Mouse (Mus musculus): ENCODE measurements at regions not wholly inside any gene's neighbourhood (a gene's known extent, or its start where the extent isn't known, plus 50 kb on each side); places are given as distances from the start of the nearest gene placed in this dataset.

GRCm38 (mm10) chr17:4311785-4312379 lies 615.8 kb upstream of the Nox3 start:
- WGBS: 18% methylated on average over 4 of the region's 4 CpGs
- Histone ChIP-seq H3K9me3 (ENCODE audit: control insufficient read depth, low read length) (no peaks in the 10 kb centered on the region), H3K9ac (replicated peaks; ENCODE audit: low read depth, low read length) (no peak overlapping the region), H3K27me3 (replicated peaks; ENCODE audit: control insufficient read depth, insufficient read depth, low read length) (no peaks in the 10 kb centered on the region), H3K4me2 (ENCODE audit: low read length) (no peak overlapping the region), H3K4me1 (replicated peaks; ENCODE audit: control insufficient read depth, insufficient read depth, low read length) (peaks cover 4% of the 10 kb centered on the region; the same call in 1 of the 2 replicates), H3K27ac (ENCODE audit: low read length) (peak overlapping the region; percentile 41; the same call in 1 of the 2 replicates), H3K4me3 (replicated peaks; ENCODE audit: low read length) (no peak overlapping the region), H3K36me3 (ENCODE audit: control insufficient read depth, insufficient read depth) (no peaks in the 10 kb centered on the region)
- peak; percentile 84 for ATAC-seq

- Histone ChIP-seq H3K4me1 (replicated peaks; ENCODE audit: control insufficient read depth, insufficient read depth, low read length) (no peaks in the 10 kb centered on the region), H3K4me2 (ENCODE audit: low read length) (no peak overlapping the region), H3K9me3 (ENCODE audit: control insufficient read depth, low read length) (no peaks in the 10 kb centered on the region), H3K27ac (ENCODE audit: low read length) (no peak overlapping the region), H3K27me3 (replicated peaks; ENCODE audit: control insufficient read depth, insufficient read depth, low read length) (no peaks in the 10 kb centered on the region), H3K9ac (replicated peaks; ENCODE audit: low read depth, low read length) (no peak overlapping the region), H3K36me3 (ENCODE audit: control insufficient read depth, insufficient read depth) (no peaks in the 10 kb centered on the region), H3K4me3 (replicated peaks; ENCODE audit: low read length) (no peak overlapping the region)
- 93% methylated on average over 4 of the region's 4 CpGs for WGBS
- no peak for ATAC-seq
Measured at GRCm38 (mm10) chr17:4319141-4319540, 623.1 kb upstream of the Nox3 start.

- WGBS: 61% methylated on average over 1 of the region's 1 CpGs
- H3K9me3 ChIP-seq (ENCODE audit: control insufficient read depth, low read length): no peaks in the 10 kb centered on the region
- ATAC-seq: no peak
Measured at GRCm38 (mm10) chr17:4328810-4329209, 632.7 kb upstream of the Nox3 start.

GRCm38 (mm10) chr17:4331650-4332049 lies 635.6 kb upstream of the Nox3 start:
- WGBS: 16% methylated on average over 9 of the region's 9 CpGs
- no peak overlapping the region for H3K27ac ChIP-seq (ENCODE audit: low read length)
- H3K27me3 ChIP-seq (replicated peaks; ENCODE audit: control insufficient read depth, insufficient read depth, low read length): no peaks in the 10 kb centered on the region
- no peak overlapping the region for H3K4me2 ChIP-seq (ENCODE audit: low read length)
- no peaks in the 10 kb centered on the region for H3K36me3 ChIP-seq (ENCODE audit: control insufficient read depth, insufficient read depth)
- H3K4me3 ChIP-seq (replicated peaks; ENCODE audit: low read length): no peak overlapping the region
- H3K4me1 ChIP-seq (replicated peaks; ENCODE audit: control insufficient read depth, insufficient read depth, low read length): peaks cover 6% of the 10 kb centered on the region
- ATAC-seq: no peak
- no peaks in the 10 kb centered on the region for H3K9me3 ChIP-seq (ENCODE audit: control insufficient read depth, low read length)
- no peak overlapping the region for H3K9ac ChIP-seq (replicated peaks; ENCODE audit: low read depth, low read length)

More at GRCm38 (mm10) chr17:4328810-4329209, 632.7 kb upstream of the Nox3 start:
- no peaks in the 10 kb centered on the region for H3K36me3 ChIP-seq (ENCODE audit: control insufficient read depth, insufficient read depth)
- no peak overlapping the region for H3K9ac ChIP-seq (replicated peaks; ENCODE audit: low read depth, low read length)
- H3K4me2 ChIP-seq (ENCODE audit: low read length): no peak overlapping the region
- H3K27me3 ChIP-seq (replicated peaks; ENCODE audit: control insufficient read depth, insufficient read depth, low read length): no peaks in the 10 kb centered on the region
- H3K4me1 ChIP-seq (replicated peaks; ENCODE audit: control insufficient read depth, insufficient read depth, low read length): peaks cover 6% of the 10 kb centered on the region
- no peak overlapping the region for H3K27ac ChIP-seq (ENCODE audit: low read length)
- H3K4me3 ChIP-seq (replicated peaks; ENCODE audit: low read length): no peak overlapping the region

- H3K27ac ChIP-seq (ENCODE audit: low read length): no peak overlapping the region
- peaks cover 6% of the 10 kb centered on the region for H3K4me1 ChIP-seq (replicated peaks; ENCODE audit: control insufficient read depth, insufficient read depth, low read length)
- H3K4me3 ChIP-seq (replicated peaks; ENCODE audit: low read length): no peak overlapping the region
- no peaks in the 10 kb centered on the region for H3K27me3 ChIP-seq (replicated peaks; ENCODE audit: control insufficient read depth, insufficient read depth, low read length)
- no peak overlapping the region for H3K9ac ChIP-seq (replicated peaks; ENCODE audit: low read depth, low read length)
- H3K9me3 ChIP-seq (ENCODE audit: control insufficient read depth, low read length): no peaks in the 10 kb centered on the region
- 91% methylated on average over 4 of the region's 4 CpGs for WGBS
- no peak for ATAC-seq
- no peaks in the 10 kb centered on the region for H3K36me3 ChIP-seq (ENCODE audit: control insufficient read depth, insufficient read depth)
- no peak overlapping the region for H3K4me2 ChIP-seq (ENCODE audit: low read length)
Measured at GRCm38 (mm10) chr17:4333091-4333490, 637.0 kb upstream of the Nox3 start.

GRCm38 (mm10) chr17:4353018-4353417 lies 641.1 kb upstream of the Arid1b start:
- H3K4me1 ChIP-seq (replicated peaks; ENCODE audit: control insufficient read depth, insufficient read depth, low read length): no peaks in the 10 kb centered on the region
- no peak overlapping the region for H3K9ac ChIP-seq (replicated peaks; ENCODE audit: low read depth, low read length)
- no peak overlapping the region for H3K27ac ChIP-seq (ENCODE audit: low read length)
- no peaks in the 10 kb centered on the region for H3K36me3 ChIP-seq (ENCODE audit: control insufficient read depth, insufficient read depth)
- H3K4me2 ChIP-seq (ENCODE audit: low read length): no peak overlapping the region
- no peaks in the 10 kb centered on the region for H3K9me3 ChIP-seq (ENCODE audit: control insufficient read depth, low read length)
- ATAC-seq: no peak
- 75% methylated on average over 1 of the region's 1 CpGs for WGBS
- H3K27me3 ChIP-seq (replicated peaks; ENCODE audit: control insufficient read depth, insufficient read depth, low read length): no peaks in the 10 kb centered on the region
- H3K4me3 ChIP-seq (replicated peaks; ENCODE audit: low read length): no peak overlapping the region

- H3K27me3 ChIP-seq (replicated peaks; ENCODE audit: control insufficient read depth, insufficient read depth, low read length): no peaks in the 10 kb centered on the region
- no peaks in the 10 kb centered on the region for H3K36me3 ChIP-seq (ENCODE audit: control insufficient read depth, insufficient read depth)
- no peak overlapping the region for H3K4me3 ChIP-seq (replicated peaks; ENCODE audit: low read length)
- 91% methylated on average over 5 of the region's 5 CpGs for WGBS
- H3K4me1 ChIP-seq (replicated peaks; ENCODE audit: control insufficient read depth, insufficient read depth, low read length): no peaks in the 10 kb centered on the region
- H3K9me3 ChIP-seq (ENCODE audit: control insufficient read depth, low read length): no peaks in the 10 kb centered on the region
- no peak overlapping the region for H3K4me2 ChIP-seq (ENCODE audit: low read length)
- no peak for ATAC-seq
- no peak overlapping the region for H3K27ac ChIP-seq (ENCODE audit: low read length)
- H3K9ac ChIP-seq (replicated peaks; ENCODE audit: low read depth, low read length): no peak overlapping the region
Measured at GRCm38 (mm10) chr17:4355506-4356218, 638.5 kb upstream of the Arid1b start.

GRCm38 (mm10) chr17:4360413-4361320 lies 633.5 kb upstream of the Arid1b start:
- H3K4me3 ChIP-seq (replicated peaks; ENCODE audit: low read length): no peak overlapping the region
- no peak overlapping the region for H3K4me2 ChIP-seq (ENCODE audit: low read length)
- no peak overlapping the region for H3K9ac ChIP-seq (replicated peaks; ENCODE audit: low read depth, low read length)
- H3K36me3 ChIP-seq (ENCODE audit: control insufficient read depth, insufficient read depth): no peaks in the 10 kb centered on the region
- no peak overlapping the region for H3K27ac ChIP-seq (ENCODE audit: low read length)
- peak; percentile 61 for ATAC-seq
- H3K27me3 ChIP-seq (replicated peaks; ENCODE audit: control insufficient read depth, insufficient read depth, low read length): no peaks in the 10 kb centered on the region
- no peaks in the 10 kb centered on the region for H3K4me1 ChIP-seq (replicated peaks; ENCODE audit: control insufficient read depth, insufficient read depth, low read length)
- 22% methylated on average over 4 of the region's 4 CpGs for WGBS
- no peaks in the 10 kb centered on the region for H3K9me3 ChIP-seq (ENCODE audit: control insufficient read depth, low read length)

GRCm38 (mm10) chr17:4365811-4366210 lies 628.3 kb upstream of the Arid1b start:
- Histone ChIP-seq H3K36me3 (ENCODE audit: control insufficient read depth, insufficient read depth) (no peaks in the 10 kb centered on the region), H3K4me1 (replicated peaks; ENCODE audit: control insufficient read depth, insufficient read depth, low read length) (no peaks in the 10 kb centered on the region), H3K9ac (replicated peaks; ENCODE audit: low read depth, low read length) (no peak overlapping the region), H3K27me3 (replicated peaks; ENCODE audit: control insufficient read depth, insufficient read depth, low read length) (no peaks in the 10 kb centered on the region), H3K4me3 (replicated peaks; ENCODE audit: low read length) (no peak overlapping the region), H3K27ac (ENCODE audit: low read length) (no peak overlapping the region), H3K9me3 (ENCODE audit: control insufficient read depth, low read length) (no peaks in the 10 kb centered on the region), H3K4me2 (ENCODE audit: low read length) (no peak overlapping the region)
- ATAC-seq: no peak

All from forebrain, embryonic 16.5 days (tissue).